Mouse (Mus musculus): Measurements from ENCODE around the gene Pdcd2l. TPM values are rescaled to one million over a fixed set of nuclear protein-coding genes. Genes with fewer than 3 reads are reported as not detected.

Gene Pdcd2l
- polyA plus RNA-seq, 1 experiment from 2014 or later = 69.0 TPM

Other genes with a start within 250 kb of the Pdcd2l start
- not detected in 2 replicates for gene Scgb2b27, start 182.7 kb downstream of the Pdcd2l start, polyA plus RNA-seq (2015; fragmentation: Nextera tagmentation; extraction: Ambion mirVana)
- not detected in 2 replicates for gene Scgb1b27, start 175.2 kb downstream of the Pdcd2l start, polyA plus RNA-seq (2015; fragmentation: Nextera tagmentation; extraction: Ambion mirVana)
- gene Scgb1b30, start 101.2 kb downstream of the Pdcd2l start, polyA plus RNA-seq (2015; fragmentation: Nextera tagmentation; extraction: Ambion mirVana) = not detected in 2 replicates
- 7.5 and 8.5 TPM in 2 replicates for gene Wtip, start 63.4 kb downstream of the Pdcd2l start, polyA plus RNA-seq (2015; fragmentation: Nextera tagmentation; extraction: Ambion mirVana)
- 230 and 232 TPM in 2 replicates for gene Uba2, start 27.1 kb downstream of the Pdcd2l start, polyA plus RNA-seq (2015; fragmentation: Nextera tagmentation; extraction: Ambion mirVana)
- gene Gpi1, start 33.7 kb upstream of the Pdcd2l start, polyA plus RNA-seq (2015; fragmentation: Nextera tagmentation; extraction: Ambion mirVana) = 268 and 277 TPM in 2 replicates
- 0.53 TPM in 1 of 2 replicates, not detected in the other for gene Gm6096, start 54.4 kb upstream of the Pdcd2l start, polyA plus RNA-seq (2015; fragmentation: Nextera tagmentation; extraction: Ambion mirVana)
- gene 4931406P16Rik, start 116.9 kb upstream of the Pdcd2l start, polyA plus RNA-seq (2015; fragmentation: Nextera tagmentation; extraction: Ambion mirVana) = 27.0 and 31.0 TPM in 2 replicates
- 97.6 and 105 TPM in 2 replicates for gene Lsm14a, start 196.7 kb upstream of the Pdcd2l start, polyA plus RNA-seq (2015; fragmentation: Nextera tagmentation; extraction: Ambion mirVana)